Mouse (Mus musculus) hindbrain, postnatal 0 days (tissue): ENCODE measurements around the gene Mtfr1l. TPM values are rescaled to one million over a fixed set of nuclear protein-coding genes. Genes with fewer than 3 reads are reported as not detected.

ENCODE experiments used
- ATAC-seq: fragments of 200-750 bp; cut with Nextera tagmentation; 2 replicates; pipeline ENCODE4 v1.8.0; 2017; ENCODE audit warnings: mild to moderate bottlenecking, moderate TSS enrichment, moderate library complexity
- DNase-seq: peaks from one replicate; pipeline ENCODE4 v3.0.0-alpha.2; 2015; ENCODE audit warnings: low spot score
- H3K27ac ChIP-seq: fragments of 300-500 bp; sonication (generic); 2 replicates; pipeline ENCODE4 v1.5.1; 2014; ENCODE audit warnings: mild to moderate bottlenecking
- H3K27me3 ChIP-seq: fragments of 300-500 bp; sonication (generic); 2 replicates; pipeline ENCODE4 v1.6.1; 2014; ENCODE audit warnings: low read length, mixed read lengths; ENCODE audit not compliant: insufficient read depth
- H3K36me3 ChIP-seq: fragments of 300-500 bp; sonication (generic); 2 replicates; pipeline ENCODE4 v1.6.1; 2014; ENCODE audit warnings: low read length, mixed read lengths; ENCODE audit not compliant: insufficient read depth
- H3K4me1 ChIP-seq: fragments of 300-500 bp; sonication (generic); 2 replicates; pipeline ENCODE4 v1.6.1; 2014; ENCODE audit warnings: antibody characterized with exemption, low read length, mixed read lengths; ENCODE audit not compliant: insufficient read depth
- H3K4me2 ChIP-seq: fragments of 300-500 bp; sonication (generic); 2 replicates; pipeline ENCODE4 v1.6.1; 2014; ENCODE audit warnings: low read depth, mild to moderate bottlenecking, low read length, moderate library complexity, mixed read lengths
- H3K4me3 ChIP-seq: fragments of 300-500 bp; sonication (generic); 2 replicates; pipeline ENCODE4 v1.5.1; 2014; ENCODE audit warnings: low read length
- H3K9ac ChIP-seq: fragments of 300-500 bp; sonication (generic); replicated peaks from 2 replicates; pipeline ENCODE4 v1.6.1; 2014; ENCODE audit warnings: mild to moderate bottlenecking, low read length, moderate library complexity, mixed read lengths
- H3K9me3 ChIP-seq: fragments of 300-500 bp; sonication (generic); 2 replicates; pipeline ENCODE4 v1.6.1; 2016; ENCODE audit warnings: low read length, mixed read lengths
- CTCF ChIP-seq: IDR thresholded peaks from 2 replicates; pipeline ENCODE4 v1.5.1; 2016; ENCODE audit warnings: antibody characterized with exemption, control low read depth, low read depth
- WGBS: fragments of 180-500 bp; shearing (Covaris S2); extraction: QIAGEN DNeasy Blood & Tissue Kit; methylation state at CpG from one replicate; pipeline ENCODE4 v1.1.7; 2014; 5-methylcytosine and 5-hydroxymethylcytosine counted together
- polyA plus RNA-seq: library from polyadenylated mRNA; unstranded; fragments of >200 nt; fragmentation: Nextera tagmentation; extraction: Ambion mirVana; gene quantifications from 2 replicates; pipeline ENCODE4 v1.2.1, GENCODE M21; 2015
- total RNA-seq: library from RNA; depleted of rRNA; stranded (reverse); fragments of >200 nt; gene quantifications from 2 replicates; pipeline ENCODE4 v1.2.3, GENCODE M21; 2014

Gene Mtfr1l
- total and polyA plus RNA-seq, 2 experiments from 2014 or later: 133 to 182 TPM

- no peaks in the 10 kb centered on the region for H3K27me3 ChIP-seq
- no peak for TF ChIP-seq CTCF
- WGBS: 85% methylated on average over 4 of the region's 4 CpGs
Observed at GRCm38 (mm10) chr4:134518541-134518940, 16.6 kb downstream of the Mtfr1l start.

GRCm38 (mm10) chr4:134517719-134518118 is 17.5 kb downstream of the Mtfr1l start:
- DNase-seq (no peak), ATAC-seq (no peak)
- no peaks in the 10 kb centered on the region for H3K27me3 ChIP-seq
- H3K36me3 ChIP-seq: no peaks in the 10 kb centered on the region
- TF ChIP-seq CTCF: no peak
- no peak overlapping the region for H3K27ac ChIP-seq
- no peaks in the 10 kb centered on the region for H3K9me3 ChIP-seq
- no peak overlapping the region for H3K9ac ChIP-seq
- WGBS: 85% methylated on average over 10 of the region's 10 CpGs
- H3K4me3 ChIP-seq: no peak overlapping the region
- no peaks in the 10 kb centered on the region for H3K4me1 ChIP-seq
- no peak overlapping the region for H3K4me2 ChIP-seq

More at GRCm38 (mm10) chr4:134518541-134518940, 16.6 kb downstream of the Mtfr1l start:
- Histone ChIP-seq H3K9ac (no peak overlapping the region), H3K36me3 (no peaks in the 10 kb centered on the region), H3K9me3 (no peaks in the 10 kb centered on the region), H3K4me1 (no peaks in the 10 kb centered on the region), H3K27ac (no peak overlapping the region), H3K4me2 (no peak overlapping the region), H3K4me3 (no peak overlapping the region)
- DNase-seq (no peak), ATAC-seq (no peak)

GRCm38 (mm10) chr4:134516981-134517380 is 18.2 kb downstream of the Mtfr1l start:
- DNase-seq: peak; percentile 28
- H3K36me3 ChIP-seq: no peaks in the 10 kb centered on the region
- H3K4me2 ChIP-seq: no peak overlapping the region
- H3K27me3 ChIP-seq: no peaks in the 10 kb centered on the region
- ATAC-seq: no peak
- no peak overlapping the region for H3K27ac ChIP-seq
- 74% methylated on average over 8 of the region's 8 CpGs for WGBS
- no peaks in the 10 kb centered on the region for H3K4me1 ChIP-seq
- no peak for TF ChIP-seq CTCF
- no peak overlapping the region for H3K9ac ChIP-seq
- H3K9me3 ChIP-seq: no peaks in the 10 kb centered on the region
- no peak overlapping the region for H3K4me3 ChIP-seq

GRCm38 (mm10) chr4:134515614-134516013 is 19.6 kb downstream of the Mtfr1l start:
- Histone ChIP-seq H3K4me2 (no peak overlapping the region), H3K4me3 (no peak overlapping the region), H3K4me1 (no peaks in the 10 kb centered on the region), H3K9me3 (no peaks in the 10 kb centered on the region), H3K27ac (no peak overlapping the region), H3K9ac (no peak overlapping the region), H3K27me3 (no peaks in the 10 kb centered on the region), H3K36me3 (no peaks in the 10 kb centered on the region)
- ATAC-seq (no peak), DNase-seq (no peak)
- 83% methylated on average over 7 of the region's 7 CpGs for WGBS
- no peak for TF ChIP-seq CTCF

- no peak for TF ChIP-seq CTCF
- H3K4me1 ChIP-seq: no peaks in the 10 kb centered on the region
- no peak overlapping the region for H3K4me3 ChIP-seq
- DNase-seq (no peak), ATAC-seq (no peak)
- no peak overlapping the region for H3K27ac ChIP-seq
- no peak overlapping the region for H3K9ac ChIP-seq
- H3K36me3 ChIP-seq: no peaks in the 10 kb centered on the region
- H3K9me3 ChIP-seq: no peaks in the 10 kb centered on the region
- no peak overlapping the region for H3K4me2 ChIP-seq
- 92% methylated on average over 11 of the region's 11 CpGs for WGBS
- no peaks in the 10 kb centered on the region for H3K27me3 ChIP-seq
Observed at GRCm38 (mm10) chr4:134514309-134514930, 20.8 kb downstream of the Mtfr1l start.

GRCm38 (mm10) chr4:134512798-134513197 is 22.4 kb downstream of the Mtfr1l start:
- no peaks in the 10 kb centered on the region for H3K27me3 ChIP-seq
- no peak overlapping the region for H3K9ac ChIP-seq
- ATAC-seq: no peak
- no peaks in the 10 kb centered on the region for H3K9me3 ChIP-seq
- H3K4me3 ChIP-seq: no peak overlapping the region
- H3K36me3 ChIP-seq: peaks cover 6% of the 10 kb centered on the region
- H3K27ac ChIP-seq: no peak overlapping the region
- peak; percentile 58 for TF ChIP-seq CTCF
- H3K4me1 ChIP-seq: no peaks in the 10 kb centered on the region
- WGBS: 23% methylated on average over 14 of the region's 15 CpGs
- DNase-seq: peak; percentile 61
- peak overlapping the region; percentile 36 for H3K4me2 ChIP-seq

- Histone ChIP-seq H3K27me3 (no peaks in the 10 kb centered on the region), H3K4me2 (peak overlapping the region; percentile 71), H3K36me3 (peaks cover 17% of the 10 kb centered on the region), H3K4me3 (peak overlapping the region; percentile 40), H3K9ac (peak overlapping the region; percentile 36; the same call in 1 of the 2 replicates), H3K9me3 (no peaks in the 10 kb centered on the region), H3K27ac (no peak overlapping the region), H3K4me1 (no peaks in the 10 kb centered on the region)
- 76% methylated on average over 6 of the region's 6 CpGs for WGBS
- ATAC-seq (no peak), DNase-seq (no peak)
- TF ChIP-seq CTCF: no peak
Observed at GRCm38 (mm10) chr4:134511730-134512129, 23.5 kb downstream of the Mtfr1l start.
